Mouse (Mus musculus) midbrain, embryonic 12.5 days (tissue): ENCODE measurements around the gene 4930404H24Rik. TPM values are rescaled to one million over a fixed set of nuclear protein-coding genes. Genes with fewer than 3 reads are reported as not detected.

Source experiments
- ATAC-seq: fragments of 200-750 bp; cut with Nextera tagmentation; 2 replicates; pipeline ENCODE4 v1.8.0; 2017; ENCODE audit warnings: low read depth, moderate TSS enrichment, moderate library complexity; ENCODE audit not compliant: low FRiP score
- H3K27ac ChIP-seq: fragments of 300-500 bp; sonication (generic); replicated peaks from 2 replicates; pipeline ENCODE4 v1.5.1; 2016; ENCODE audit warnings: mild to moderate bottlenecking
- H3K27me3 ChIP-seq: fragments of 300-500 bp; sonication (generic); 2 replicates; pipeline ENCODE4 v1.6.1; 2016; ENCODE audit warnings: mild to moderate bottlenecking
- H3K36me3 ChIP-seq: fragments of 300-500 bp; sonication (generic); 2 replicates; pipeline ENCODE4 v1.6.1; 2016
- H3K4me1 ChIP-seq: fragments of 300-500 bp; sonication (generic); 2 replicates; pipeline ENCODE4 v1.6.1; 2016
- H3K4me2 ChIP-seq: fragments of 300-500 bp; sonication (generic); replicated peaks from 2 replicates; pipeline ENCODE4 v1.6.1; 2016; ENCODE audit warnings: mild to moderate bottlenecking, moderate library complexity
- H3K4me3 ChIP-seq: fragments of 300-500 bp; sonication (generic); 2 replicates; pipeline ENCODE4 v1.5.1; 2016; ENCODE audit warnings: mild to moderate bottlenecking
- H3K9ac ChIP-seq: fragments of 300-500 bp; sonication (generic); replicated peaks from 2 replicates; pipeline ENCODE4 v1.6.1; 2016; ENCODE audit warnings: mild to moderate bottlenecking, moderate library complexity
- H3K9me3 ChIP-seq: fragments of 300-500 bp; sonication (generic); 2 replicates; pipeline ENCODE4 v1.6.1; 2016; ENCODE audit warnings: mild to moderate bottlenecking
- WGBS: fragments of 180-500 bp; shearing (Covaris S2); methylation state at CpG from one replicate; pipeline ENCODE4 v1.1.7; 2016; 5-methylcytosine and 5-hydroxymethylcytosine counted together
- polyA plus RNA-seq: library from polyadenylated mRNA; unstranded; fragments of >200 nt; fragmentation: Nextera tagmentation; extraction: Ambion mirVana; gene quantifications from 2 replicates; pipeline ENCODE4 v1.2.1, GENCODE M21; 2016

4930404H24Rik gene
- polyA plus RNA-seq, 1 experiment from 2014 or later: not detected

GRCm38 (mm10) chr2:153512416-153513323 is 20.1 kb downstream of the 4930404H24Rik start:
- H3K9ac ChIP-seq: no peak overlapping the region
- no peak overlapping the region for H3K4me3 ChIP-seq
- no peak overlapping the region for H3K4me2 ChIP-seq
- H3K27me3 ChIP-seq: peaks cover 27% of the 10 kb centered on the region; the same call in 1 of the 2 replicates
- 0 out of 2 replicates have a peak overlapping the region, but pooled peaks have one; percentile 16 for H3K27ac ChIP-seq
- no peak for ATAC-seq
- peaks cover 53% of the 10 kb centered on the region for H3K4me1 ChIP-seq
- WGBS: 85% methylated on average over 14 of the region's 14 CpGs
- H3K9me3 ChIP-seq: no peaks in the 10 kb centered on the region
- no peaks in the 10 kb centered on the region for H3K36me3 ChIP-seq

- Histone ChIP-seq H3K4me2 (no peak overlapping the region), H3K27ac (no peak overlapping the region), H3K4me3 (no peak overlapping the region), H3K9ac (no peak overlapping the region), H3K36me3 (no peaks in the 10 kb centered on the region), H3K9me3 (no peaks in the 10 kb centered on the region), H3K4me1 (peaks cover 44% of the 10 kb centered on the region), H3K27me3 (peaks cover 18% of the 10 kb centered on the region; the same call in 1 of the 2 replicates)
- WGBS: 87% methylated on average over 3 of the region's 3 CpGs
- ATAC-seq: no peak
Measured at GRCm38 (mm10) chr2:153513983-153514382, 21.4 kb downstream of the 4930404H24Rik start.

GRCm38 (mm10) chr2:153514497-153515380 is 22.1 kb downstream of the 4930404H24Rik start:
- H3K27ac ChIP-seq: no peak overlapping the region
- 79% methylated on average over 14 of the region's 14 CpGs for WGBS
- peaks cover 37% of the 10 kb centered on the region for H3K4me1 ChIP-seq

GRCm38 (mm10) chr2:153515582-153515981 is 23.0 kb downstream of the 4930404H24Rik start:
- no peaks in the 10 kb centered on the region for H3K36me3 ChIP-seq
- no peak overlapping the region for H3K9ac ChIP-seq
- H3K27me3 ChIP-seq: peaks cover 10% of the 10 kb centered on the region; the same call in 1 of the 2 replicates

More at GRCm38 (mm10) chr2:153514497-153515380, 22.1 kb downstream of the 4930404H24Rik start:
- Histone ChIP-seq H3K27me3 (peaks cover 16% of the 10 kb centered on the region; the same call in 1 of the 2 replicates), H3K4me2 (no peak overlapping the region), H3K9ac (no peak overlapping the region; the same call in 1 of the 2 replicates), H3K9me3 (no peaks in the 10 kb centered on the region), H3K4me3 (no peak overlapping the region), H3K36me3 (no peaks in the 10 kb centered on the region)
- no peak for ATAC-seq

GRCm38 (mm10) chr2:153516961-153517360 is 24.4 kb downstream of the 4930404H24Rik start:
- Histone ChIP-seq H3K9ac (no peak overlapping the region), H3K4me3 (no peak overlapping the region), H3K36me3 (no peaks in the 10 kb centered on the region), H3K27ac (0 out of 2 replicates have a peak overlapping the region, but pooled peaks have one; percentile 6), H3K9me3 (no peaks in the 10 kb centered on the region), H3K27me3 (0 out of 2 replicates have a peak, but pooled peaks cover 6% of the 10 kb centered on the region), H3K4me1 (peaks cover 23% of the 10 kb centered on the region), H3K4me2 (no peak overlapping the region)
- no peak for ATAC-seq
- WGBS: 45% methylated on average over 4 of the region's 4 CpGs

More at GRCm38 (mm10) chr2:153515582-153515981, 23.0 kb downstream of the 4930404H24Rik start:
- Histone ChIP-seq H3K4me2 (no peak overlapping the region), H3K9me3 (no peaks in the 10 kb centered on the region), H3K27ac (no peak overlapping the region), H3K4me3 (no peak overlapping the region), H3K4me1 (peaks cover 30% of the 10 kb centered on the region)
- WGBS: 90% methylated on average over 6 of the region's 6 CpGs
- ATAC-seq: no peak

GRCm38 (mm10) chr2:153520057-153520456 is 27.5 kb downstream of the 4930404H24Rik start:
- H3K27ac ChIP-seq: no peak overlapping the region
- H3K9me3 ChIP-seq: no peaks in the 10 kb centered on the region
- H3K27me3 ChIP-seq: 0 out of 2 replicates have a peak, but pooled peaks cover 15% of the 10 kb centered on the region
- H3K9ac ChIP-seq: no peak overlapping the region
- H3K4me1 ChIP-seq: peaks cover 37% of the 10 kb centered on the region
- no peak overlapping the region for H3K4me3 ChIP-seq
- H3K36me3 ChIP-seq: no peaks in the 10 kb centered on the region
- no peak for ATAC-seq
- no peak overlapping the region for H3K4me2 ChIP-seq
- 77% methylated on average over 9 of the region's 9 CpGs for WGBS

GRCm38 (mm10) chr2:153522270-153522669 is 29.7 kb downstream of the 4930404H24Rik start:
- ATAC-seq: peak; percentile 70
- no peaks in the 10 kb centered on the region for H3K36me3 ChIP-seq
- 21% methylated on average over 4 of the region's 4 CpGs for WGBS
- peak overlapping the region; percentile 54 for H3K27ac ChIP-seq
- no peak overlapping the region for H3K4me2 ChIP-seq
- H3K9me3 ChIP-seq: no peaks in the 10 kb centered on the region
- peaks cover 53% of the 10 kb centered on the region for H3K4me1 ChIP-seq
- H3K4me3 ChIP-seq: no peak overlapping the region
- H3K27me3 ChIP-seq: peaks cover 24% of the 10 kb centered on the region
- peak overlapping the region; percentile 8; the same call in 1 of the 2 replicates for H3K9ac ChIP-seq

GRCm38 (mm10) chr2:153523143-153523542 is 30.6 kb downstream of the 4930404H24Rik start:
- peaks cover 27% of the 10 kb centered on the region for H3K27me3 ChIP-seq
- H3K4me1 ChIP-seq: peaks cover 56% of the 10 kb centered on the region
- no peak overlapping the region for H3K4me3 ChIP-seq
- H3K9me3 ChIP-seq: no peaks in the 10 kb centered on the region
- H3K36me3 ChIP-seq: no peaks in the 10 kb centered on the region
- ATAC-seq: no peak
- no peak overlapping the region for H3K4me2 ChIP-seq
- H3K27ac ChIP-seq: no peak overlapping the region
- H3K9ac ChIP-seq: no peak overlapping the region
- WGBS: 70% methylated on average over 9 of the region's 9 CpGs

- Histone ChIP-seq H3K4me1 (peaks cover 62% of the 10 kb centered on the region), H3K9me3 (no peaks in the 10 kb centered on the region)
- 91% methylated on average over 12 of the region's 12 CpGs for WGBS
Measured at GRCm38 (mm10) chr2:153523656-153524055, 31.1 kb downstream of the 4930404H24Rik start.

GRCm38 (mm10) chr2:153524727-153525126 is 32.1 kb downstream of the 4930404H24Rik start:
- ATAC-seq: no peak
- no peak overlapping the region for H3K4me2 ChIP-seq
- no peaks in the 10 kb centered on the region for H3K36me3 ChIP-seq
- H3K4me1 ChIP-seq: peaks cover 62% of the 10 kb centered on the region
- no peaks in the 10 kb centered on the region for H3K9me3 ChIP-seq
- H3K9ac ChIP-seq: no peak overlapping the region
- peaks cover 27% of the 10 kb centered on the region for H3K27me3 ChIP-seq
- 63% methylated on average over 2 of the region's 2 CpGs for WGBS
- H3K27ac ChIP-seq: 0 out of 2 replicates have a peak overlapping the region, but pooled peaks have one; percentile 97
- no peak overlapping the region for H3K4me3 ChIP-seq

More at GRCm38 (mm10) chr2:153523656-153524055, 31.1 kb downstream of the 4930404H24Rik start:
- Histone ChIP-seq H3K4me3 (no peak overlapping the region), H3K4me2 (no peak overlapping the region), H3K9ac (no peak overlapping the region), H3K36me3 (no peaks in the 10 kb centered on the region), H3K27ac (no peak overlapping the region), H3K27me3 (peaks cover 27% of the 10 kb centered on the region)
- no peak for ATAC-seq

- no peak overlapping the region for H3K9ac ChIP-seq
- peaks cover 67% of the 10 kb centered on the region for H3K4me1 ChIP-seq
- no peak overlapping the region for H3K4me3 ChIP-seq
- H3K27me3 ChIP-seq: peaks cover 38% of the 10 kb centered on the region
- peak overlapping the region; percentile 97 for H3K27ac ChIP-seq
- H3K4me2 ChIP-seq: peak overlapping the region; percentile 96
- ATAC-seq: no peak
- H3K36me3 ChIP-seq: no peaks in the 10 kb centered on the region
- WGBS: 12% methylated on average over 10 of the region's 10 CpGs
- no peaks in the 10 kb centered on the region for H3K9me3 ChIP-seq
Measured at GRCm38 (mm10) chr2:153525906-153526311, 33.3 kb downstream of the 4930404H24Rik start.
